Mouse (Mus musculus) hindbrain, embryonic 12.5 days (tissue): ENCODE results near the gene Slc35g3. TPM values are rescaled to one million over a fixed set of nuclear protein-coding genes. Genes with fewer than 3 reads are reported as not detected.

ENCODE experiments used
- polyA plus RNA-seq: library from polyadenylated mRNA; unstranded; fragments of >200 nt; fragmentation: Nextera tagmentation; extraction: Ambion mirVana; gene quantifications from 2 replicates; pipeline ENCODE4 v1.2.1, GENCODE M21; 2016

Gene Slc35g3
- polyA plus RNA-seq, 1 experiment from 2014 or later, result 0.61 TPM

Other genes with a start within 250 kb of the Slc35g3 start
- 1.4 and 2.5 TPM in 2 replicates for gene Dnah2, start 212.9 kb downstream of the Slc35g3 start, polyA plus RNA-seq
- 95.7 and 106 TPM in 2 replicates for gene Efnb3, start 201.8 kb downstream of the Slc35g3 start, polyA plus RNA-seq
- 29.7 and 29.9 TPM in 2 replicates for gene Wrap53, start 181.7 kb downstream of the Slc35g3 start, polyA plus RNA-seq
- 105 and 109 TPM in 2 replicates for gene Trp53, start 181.6 kb downstream of the Slc35g3 start, polyA plus RNA-seq
- gene Atp1b2, start 156.0 kb downstream of the Slc35g3 start, polyA plus RNA-seq, result 12.1 and 18.5 TPM in 2 replicates
- gene Shbg, start 144.1 kb downstream of the Slc35g3 start, polyA plus RNA-seq, result not detected in 2 replicates
- 24.4 and 26.6 TPM in 2 replicates for gene Sat2, start 139.9 kb downstream of the Slc35g3 start, polyA plus RNA-seq
- 62.7 and 62.8 TPM in 2 replicates for gene Fxr2, start 129.0 kb downstream of the Slc35g3 start, polyA plus RNA-seq
- gene Sox15, start 106.7 kb downstream of the Slc35g3 start, polyA plus RNA-seq, result 0.26 TPM in 1 of 2 replicates, not detected in the other
- gene Mpdu1, start 99.3 kb downstream of the Slc35g3 start, polyA plus RNA-seq, result 68.0 and 69.1 TPM in 2 replicates
- 6.9 and 8.2 TPM in 2 replicates for gene Cd68, start 95.8 kb downstream of the Slc35g3 start, polyA plus RNA-seq
- gene Eif4a1, start 89.5 kb downstream of the Slc35g3 start, polyA plus RNA-seq, result 555 and 589 TPM in 2 replicates
- 105 and 106 TPM in 2 replicates for gene Senp3, start 79.9 kb downstream of the Slc35g3 start, polyA plus RNA-seq
- 0.42 and 0.49 TPM in 2 replicates for gene Tnfsf13, start 76.2 kb downstream of the Slc35g3 start, polyA plus RNA-seq
- gene Tnfsf12, start 66.1 kb downstream of the Slc35g3 start, polyA plus RNA-seq, result 3.1 and 3.4 TPM in 2 replicates
- 0.80 and 1.9 TPM in 2 replicates for gene Tnfsfm13, start 65.9 kb downstream of the Slc35g3 start, polyA plus RNA-seq
- 32.2 and 39.0 TPM in 2 replicates for gene Polr2a, start 3.3 kb downstream of the Slc35g3 start, polyA plus RNA-seq
- 2.3 and 2.4 TPM in 2 replicates for gene Zbtb4, start 3.9 kb upstream of the Slc35g3 start, polyA plus RNA-seq
- gene Chrnb1, start 34.0 kb upstream of the Slc35g3 start, polyA plus RNA-seq, result 3.0 and 5.9 TPM in 2 replicates
- 3.7 and 4.2 TPM in 2 replicates for gene Fgf11, start 39.9 kb upstream of the Slc35g3 start, polyA plus RNA-seq
- 1.6 and 2.4 TPM in 2 replicates for gene Tmem102, start 43.7 kb upstream of the Slc35g3 start, polyA plus RNA-seq
- not detected in 2 replicates for gene Gm39566, start 53.3 kb upstream of the Slc35g3 start, polyA plus RNA-seq
- gene Spem2, start 56.5 kb upstream of the Slc35g3 start, polyA plus RNA-seq, result 0.14 TPM in 1 of 2 replicates, not detected in the other
- gene Spem1, start 60.2 kb upstream of the Slc35g3 start, polyA plus RNA-seq, result 0.21 and 0.46 TPM in 2 replicates
- 14.7 and 14.9 TPM in 2 replicates for gene Nlgn2, start 75.8 kb upstream of the Slc35g3 start, polyA plus RNA-seq
- 268 and 314 TPM in 2 replicates for gene Tmem256, start 76.5 kb upstream of the Slc35g3 start, polyA plus RNA-seq
- 74.9 and 87.3 TPM in 2 replicates for gene Plscr3, start 84.4 kb upstream of the Slc35g3 start, polyA plus RNA-seq
- gene Tnk1, start 96.8 kb upstream of the Slc35g3 start, polyA plus RNA-seq, result 0.57 and 1.4 TPM in 2 replicates
- gene Tmem95, start 116.0 kb upstream of the Slc35g3 start, polyA plus RNA-seq, result not detected in 2 replicates
- gene Kctd11, start 119.4 kb upstream of the Slc35g3 start, polyA plus RNA-seq, result 2.9 and 3.2 TPM in 2 replicates
- 0.86 and 0.92 TPM in 2 replicates for gene Acap1, start 133.6 kb upstream of the Slc35g3 start, polyA plus RNA-seq
- 17.8 TPM in 2 replicates for gene 2810408A11Rik, start 139.0 kb upstream of the Slc35g3 start, polyA plus RNA-seq
- 15.0 and 15.2 TPM in 2 replicates for gene Neurl4, start 139.1 kb upstream of the Slc35g3 start, polyA plus RNA-seq
- gene Gps2, start 151.9 kb upstream of the Slc35g3 start, polyA plus RNA-seq, result 84.7 and 90.1 TPM in 2 replicates
- 1,354 and 1,360 TPM in 2 replicates for gene Eif5a, start 160.0 kb upstream of the Slc35g3 start, polyA plus RNA-seq
- gene Ybx2, start 173.8 kb upstream of the Slc35g3 start, polyA plus RNA-seq, result 5.5 and 9.0 TPM in 2 replicates
- gene Slc2a4, start 186.2 kb upstream of the Slc35g3 start, polyA plus RNA-seq, result 9.6 and 12.9 TPM in 2 replicates
- 9.5 and 21.8 TPM in 2 replicates for gene Cldn7, start 202.8 kb upstream of the Slc35g3 start, polyA plus RNA-seq
- gene Ctdnep1, start 219.2 kb upstream of the Slc35g3 start, polyA plus RNA-seq, result 22.4 and 26.1 TPM in 2 replicates
- 123 and 127 TPM in 2 replicates for gene Elp5, start 220.5 kb upstream of the Slc35g3 start, polyA plus RNA-seq
- gene Gabarap, start 229.2 kb upstream of the Slc35g3 start, polyA plus RNA-seq, result 598 and 607 TPM in 2 replicates
- gene Phf23, start 233.8 kb upstream of the Slc35g3 start, polyA plus RNA-seq, result 87.8 and 96.2 TPM in 2 replicates
- 45.9 and 46.4 TPM in 2 replicates for gene Dvl2, start 238.6 kb upstream of the Slc35g3 start, polyA plus RNA-seq